Mouse (Mus musculus): ENCODE measurements around the gene Ptcd2.

DNA sequence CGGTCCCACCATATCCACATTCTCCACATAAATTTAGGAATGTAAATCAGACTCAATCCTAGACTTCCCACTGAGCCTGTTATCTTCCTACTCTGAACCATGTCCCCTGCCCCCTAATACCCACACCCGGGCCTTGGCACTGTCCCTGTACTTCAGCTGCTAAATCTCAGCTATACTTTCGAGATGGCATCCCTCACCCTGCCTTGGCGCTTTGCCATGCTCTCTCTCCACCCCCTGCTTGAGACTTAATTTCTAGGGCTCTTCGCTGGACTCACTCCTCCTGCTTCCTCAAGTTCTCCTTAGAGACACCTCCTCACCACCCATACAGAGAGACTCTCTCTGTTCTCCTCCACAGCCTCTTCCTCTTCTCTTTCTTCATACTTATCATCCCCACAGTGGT lies 44.6 kb downstream of the Ptcd2 start:
- TF ChIP-seq CTCF (IDR thresholded peaks at IDR 0.05) (no peak), POLR2A (IDR thresholded peaks at IDR 0.05; ENCODE audit: insufficient read depth, low read depth, low read length) (no peak)
